13 mouse cellular contexts compared by ENCODE assay signal in the genomic region with DNA sequence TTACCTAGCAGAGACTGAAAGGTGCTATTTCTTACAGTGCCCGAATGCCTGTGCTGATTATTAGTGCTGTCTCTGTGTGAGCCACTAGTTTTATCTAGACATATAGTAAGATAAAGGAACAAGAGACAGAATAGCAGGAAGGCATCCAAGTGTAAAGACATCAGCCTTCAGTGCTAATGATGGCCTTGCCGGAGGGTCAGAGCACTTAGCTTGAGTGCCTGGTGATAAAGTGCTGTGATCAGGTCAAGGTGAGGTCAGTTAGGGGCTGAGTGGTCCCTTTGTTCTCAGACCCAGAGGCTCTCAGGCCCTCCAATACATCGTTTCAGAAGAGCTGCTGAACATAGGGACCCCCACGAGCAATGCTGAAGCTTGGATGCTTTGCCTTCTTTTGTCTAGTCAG.
DNase-seq lines count a peak whose midpoint lies in the region; ATAC-seq lines count a peak whose summit lies in the region.
"Had no signal": no experiment of that assay in that cellular context is flagged by ENCODE, and none has a peak within 500 bp of the region (broad histone marks: within the 10 kb centered on the region; RNA-seq: fewer than 3 reads in every experiment).

No protein-coding gene starts in this region.

- 12% methylated on average over 4 of the region's 4 CpGs for WGBS in kidney, embryonic 14.5 days
- WGBS in hindbrain, embryonic 13.5 days, result 13% methylated on average over 4 of the region's 4 CpGs

- no peaks in the 10 kb centered on the region for H3K36me3 ChIP-seq in kidney, embryonic 14.5 days (ENCODE audit: control insufficient read depth, insufficient read depth, low read length)
- no peaks in the 10 kb centered on the region for H3K36me3 ChIP-seq in hindbrain, embryonic 13.5 days
- H3K36me3 ChIP-seq: liver, embryonic 13.5 days had no signal

- no peaks in the 10 kb centered on the region for H3K27me3 ChIP-seq in kidney, embryonic 14.5 days (ENCODE audit: control insufficient read depth, insufficient read depth, low read length)
- no peaks in the 10 kb centered on the region for H3K27me3 ChIP-seq in hindbrain, embryonic 13.5 days
- H3K27me3 ChIP-seq: liver, embryonic 13.5 days had no signal

- no peak for DNase-seq in kidney, adult 11 months
- peak; percentile 63 for DNase-seq in embryo, embryonic 11 days
- peak; percentile 83 for DNase-seq in retina, embryonic 14.5 days (ENCODE audit: low spot score)
- DNase-seq in adrenal gland, adult 2 months, result no peak
- DNase-seq in ovary, adult 18-20 months (ENCODE audit: low spot score), result no peak
- DNase-seq: adrenal gland, postnatal 10 days; cerebellum, adult 9-10 months; heart, adult 2 months; liver, embryonic 13.5 days had no signal

- H3K9ac ChIP-seq in kidney, embryonic 14.5 days (ENCODE audit: low read depth, low read length), result no peak overlapping the region
- H3K9ac ChIP-seq in hindbrain, embryonic 13.5 days, result no peak overlapping the region
- H3K9ac ChIP-seq: liver, embryonic 13.5 days had no signal

- H3K4me2 ChIP-seq in kidney, embryonic 14.5 days (replicated peaks; ENCODE audit: low read depth, low read length), result no peak overlapping the region
- no peak overlapping the region for H3K4me2 ChIP-seq in hindbrain, embryonic 13.5 days
- H3K4me2 ChIP-seq: liver, embryonic 13.5 days had no signal

- no peak overlapping the region for H3K27ac ChIP-seq in kidney, embryonic 14.5 days (ENCODE audit: low read depth, low read length)
- peak overlapping the region; percentile 6; the same call in 1 of the 2 replicates for H3K27ac ChIP-seq in hindbrain, embryonic 13.5 days
- H3K27ac ChIP-seq: heart, adult 2 months; kidney, postnatal 0 days; liver, embryonic 13.5 days had no signal

- peak; percentile 57; the same call in 1 of the 2 replicates for ATAC-seq in kidney, embryonic 14.5 days (ENCODE audit: low FRiP score, low TSS enrichment)
- ATAC-seq in hindbrain, embryonic 13.5 days (ENCODE audit: low FRiP score), result no peak

- H3K4me3 ChIP-seq in kidney, embryonic 14.5 days (ENCODE audit: low read length), result no peak overlapping the region
- no peak overlapping the region for H3K4me3 ChIP-seq in hindbrain, embryonic 13.5 days
- H3K4me3 ChIP-seq: heart, adult 2 months; liver, embryonic 13.5 days; myocyte had no signal

- no peaks in the 10 kb centered on the region for H3K9me3 ChIP-seq in kidney, embryonic 14.5 days (ENCODE audit: control insufficient read depth, low read length)
- no peaks in the 10 kb centered on the region for H3K9me3 ChIP-seq in hindbrain, embryonic 13.5 days
- H3K9me3 ChIP-seq: liver, embryonic 13.5 days had no signal

- H3K4me1 ChIP-seq in kidney, embryonic 14.5 days (ENCODE audit: control insufficient read depth, insufficient read depth, low read length), result peaks cover 8% of the 10 kb centered on the region
- H3K4me1 ChIP-seq in hindbrain, embryonic 13.5 days (replicated peaks), result peaks cover 6% of the 10 kb centered on the region

Comparison
In these comparisons a context has a peak if more than half of its experiments do, and no peak if none do; other contexts are left out.
1. DNase-seq: peak in embryo, embryonic 11 days (single experiment) and retina, embryonic 14.5 days (single experiment); none in kidney, adult 11 months (single experiment), adrenal gland, adult 2 months (single experiment) and ovary, adult 18-20 months (single experiment).